Mouse (Mus musculus) lung, embryonic 15.5 days (tissue): ENCODE measurements around the gene Dohh. TPM values are rescaled to one million over a fixed set of nuclear protein-coding genes. Genes with fewer than 3 reads are reported as not detected.

Source experiments
- ATAC-seq: fragments of 200-750 bp; cut with Nextera tagmentation; 2 replicates; pipeline ENCODE4 v1.8.0; 2017; ENCODE audit warnings: moderate number of reproducible peaks, borderline replicate concordance; ENCODE audit not compliant: low FRiP score, low TSS enrichment; ENCODE audit errors: extremely low read depth
- H3K27ac ChIP-seq: fragments of 300-500 bp; sonication (generic); 2 replicates; pipeline ENCODE4 v1.5.1; 2015; ENCODE audit warnings: moderate library complexity, mild to moderate bottlenecking, inconsistent platforms
- H3K27me3 ChIP-seq: fragments of 300-500 bp; sonication (generic); 2 replicates; pipeline ENCODE4 v1.6.1; 2015; ENCODE audit warnings: inconsistent platforms
- H3K36me3 ChIP-seq: fragments of 300-500 bp; sonication (generic); 2 replicates; pipeline ENCODE4 v1.6.1; 2015; ENCODE audit warnings: inconsistent platforms
- H3K4me1 ChIP-seq: fragments of 300-500 bp; sonication (generic); 2 replicates; pipeline ENCODE4 v1.6.1; 2015; ENCODE audit warnings: inconsistent platforms
- H3K4me2 ChIP-seq: fragments of 300-500 bp; sonication (generic); 2 replicates; pipeline ENCODE4 v1.6.1; 2015; ENCODE audit warnings: inconsistent platforms, mild to moderate bottlenecking, moderate library complexity
- H3K4me3 ChIP-seq: fragments of 300-500 bp; sonication (generic); 2 replicates; pipeline ENCODE4 v1.5.1; 2015; ENCODE audit warnings: mild to moderate bottlenecking, inconsistent platforms
- H3K9ac ChIP-seq: fragments of 300-500 bp; sonication (generic); 2 replicates; pipeline ENCODE4 v1.6.1; 2015; ENCODE audit warnings: inconsistent platforms
- H3K9me3 ChIP-seq: fragments of 300-500 bp; sonication (generic); 2 replicates; pipeline ENCODE4 v1.6.1; 2016; ENCODE audit warnings: inconsistent platforms
- WGBS: fragments of 180-500 bp; shearing (Covaris S2); methylation state at CpG from one replicate; pipeline ENCODE4 v1.1.7; 2015; 5-methylcytosine and 5-hydroxymethylcytosine counted together
- polyA plus RNA-seq: library from polyadenylated mRNA; unstranded; fragments of >200 nt; fragmentation: Nextera tagmentation; extraction: Ambion mirVana; gene quantifications from 2 replicates; pipeline ENCODE4 v1.2.1, GENCODE M21; 2015

Dohh gene
- polyA plus RNA-seq, 1 experiment from 2014 or later: 75.9 TPM

- H3K4me2 ChIP-seq: peak overlapping the region; percentile 3; the same call in 1 of the 2 replicates
- H3K27ac ChIP-seq: peak overlapping the region; percentile 35
- H3K4me1 ChIP-seq: peaks cover 85% of the 10 kb centered on the region
- WGBS: 61% methylated on average over 8 of the region's 8 CpGs
- ATAC-seq: no peak
- peaks cover 6% of the 10 kb centered on the region; the same call in 1 of the 2 replicates for H3K27me3 ChIP-seq
- 0 out of 2 replicates have a peak overlapping the region, but pooled peaks have one; percentile 3 for H3K9ac ChIP-seq
- H3K36me3 ChIP-seq: no peaks in the 10 kb centered on the region; the same call in 1 of the 2 replicates
- H3K4me3 ChIP-seq: no peak overlapping the region
- no peaks in the 10 kb centered on the region for H3K9me3 ChIP-seq
Measured at GRCm38 (mm10) chr10:81360721-81361120, 23.5 kb upstream of the Dohh start.

- Histone ChIP-seq H3K27me3 (peaks cover 6% of the 10 kb centered on the region; the same call in 1 of the 2 replicates), H3K9me3 (no peaks in the 10 kb centered on the region), H3K9ac (0 out of 2 replicates have a peak overlapping the region, but pooled peaks have one; percentile 3), H3K27ac (peak overlapping the region; percentile 88), H3K4me1 (peaks cover 77% of the 10 kb centered on the region), H3K4me2 (peak overlapping the region; percentile 59), H3K4me3 (peak overlapping the region; percentile 2; the same call in 1 of the 2 replicates), H3K36me3 (peaks cover 11% of the 10 kb centered on the region)
- 46% methylated on average over 12 of the region's 12 CpGs for WGBS
- peak; percentile 20; the same call in 1 of the 2 replicates for ATAC-seq
Measured at GRCm38 (mm10) chr10:81362336-81362949, 21.8 kb upstream of the Dohh start.

- Histone ChIP-seq H3K4me2 (peak overlapping the region; percentile 59), H3K4me3 (peak overlapping the region; percentile 28), H3K27me3 (peaks cover 6% of the 10 kb centered on the region; the same call in 1 of the 2 replicates), H3K36me3 (peaks cover 24% of the 10 kb centered on the region), H3K4me1 (peaks cover 66% of the 10 kb centered on the region), H3K27ac (peak overlapping the region; percentile 88), H3K9ac (peak overlapping the region; percentile 12; the same call in 1 of the 2 replicates), H3K9me3 (no peaks in the 10 kb centered on the region)
- ATAC-seq: no peak
- WGBS: 8% methylated on average over 54 of the region's 54 CpGs
Measured at GRCm38 (mm10) chr10:81363436-81364346, 20.5 kb upstream of the Dohh start.

- Histone ChIP-seq H3K9me3 (no peaks in the 10 kb centered on the region), H3K4me2 (peak overlapping the region; percentile 59), H3K4me3 (peak overlapping the region; percentile 28), H3K27me3 (peaks cover 6% of the 10 kb centered on the region; the same call in 1 of the 2 replicates), H3K9ac (peak overlapping the region; percentile 15; the same call in 1 of the 2 replicates), H3K36me3 (peaks cover 33% of the 10 kb centered on the region), H3K27ac (0 out of 2 replicates have a peak overlapping the region, but pooled peaks have one; percentile 12), H3K4me1 (peaks cover 58% of the 10 kb centered on the region)
- ATAC-seq: 0 out of 2 replicates have a peak, but pooled peaks have one; percentile 7
- 7% methylated on average over 28 of the region's 28 CpGs for WGBS
Measured at GRCm38 (mm10) chr10:81364666-81365065, 19.6 kb upstream of the Dohh start.

GRCm38 (mm10) chr10:81365073-81365472 is 19.2 kb upstream of the Dohh start:
- Histone ChIP-seq H3K27ac (0 out of 2 replicates have a peak overlapping the region, but pooled peaks have one; percentile 12), H3K9me3 (no peaks in the 10 kb centered on the region), H3K4me3 (no peak overlapping the region), H3K9ac (no peak overlapping the region), H3K36me3 (peaks cover 37% of the 10 kb centered on the region), H3K4me2 (0 out of 2 replicates have a peak overlapping the region, but pooled peaks have one; percentile 59), H3K27me3 (peaks cover 6% of the 10 kb centered on the region; the same call in 1 of the 2 replicates), H3K4me1 (peaks cover 54% of the 10 kb centered on the region)
- ATAC-seq: no peak
- 31% methylated on average over 4 of the region's 4 CpGs for WGBS

GRCm38 (mm10) chr10:81365672-81366476 is 18.4 kb upstream of the Dohh start, which contains the start of gene 4930404N11Rik:
TSS of gene 4930404N11Rik (minus strand) at chr10:81365816.
- peaks cover 45% of the 10 kb centered on the region for H3K36me3 ChIP-seq
- peaks cover 6% of the 10 kb centered on the region; the same call in 1 of the 2 replicates for H3K27me3 ChIP-seq
- peak within 1 kb of the TSS; percentile 28 for H3K4me3 ChIP-seq
- ATAC-seq: no peak
- 22% methylated on average over 12 of the region's 12 CpGs for WGBS
- peak within 1 kb of the TSS; percentile 59 for H3K4me2 ChIP-seq
- H3K4me1 ChIP-seq: peaks cover 48% of the 10 kb centered on the region
- H3K27ac ChIP-seq: 0 out of 2 replicates have a peak within 1 kb of the TSS, but pooled peaks have one; percentile 12
- no peak within 1 kb of the TSS for H3K9ac ChIP-seq
- H3K9me3 ChIP-seq: no peaks in the 10 kb centered on the region

GRCm38 (mm10) chr10:81366477-81367206 is 17.6 kb upstream of the Dohh start:
- Histone ChIP-seq H3K9ac (no peak overlapping the region), H3K4me2 (no peak overlapping the region), H3K36me3 (peaks cover 50% of the 10 kb centered on the region), H3K27ac (no peak overlapping the region), H3K4me1 (peaks cover 40% of the 10 kb centered on the region), H3K27me3 (peaks cover 6% of the 10 kb centered on the region; the same call in 1 of the 2 replicates), H3K9me3 (no peaks in the 10 kb centered on the region), H3K4me3 (no peak overlapping the region)
- ATAC-seq: no peak
- WGBS: 58% methylated on average over 6 of the region's 6 CpGs

GRCm38 (mm10) chr10:81367207-81367495 is 17.1 kb upstream of the Dohh start:
- H3K27ac ChIP-seq: no peak overlapping the region

GRCm38 (mm10) chr10:81375322-81375721 is 8.9 kb upstream of the Dohh start:
- Histone ChIP-seq H3K4me2 (no peak overlapping the region), H3K9me3 (no peaks in the 10 kb centered on the region), H3K27ac (no peak overlapping the region), H3K4me3 (no peak overlapping the region), H3K27me3 (no peaks in the 10 kb centered on the region), H3K4me1 (peaks cover 29% of the 10 kb centered on the region), H3K36me3 (peaks cover 34% of the 10 kb centered on the region), H3K9ac (no peak overlapping the region)
- WGBS: 90% methylated on average over 10 of the region's 10 CpGs
- no peak for ATAC-seq

More at GRCm38 (mm10) chr10:81367207-81367495, 17.1 kb upstream of the Dohh start:
- Histone ChIP-seq H3K9ac (no peak overlapping the region), H3K4me1 (peaks cover 35% of the 10 kb centered on the region), H3K4me3 (no peak overlapping the region), H3K9me3 (no peaks in the 10 kb centered on the region), H3K27me3 (peaks cover 6% of the 10 kb centered on the region; the same call in 1 of the 2 replicates), H3K36me3 (peaks cover 50% of the 10 kb centered on the region), H3K4me2 (no peak overlapping the region)
- 74% methylated on average over 6 of the region's 6 CpGs for WGBS
- ATAC-seq: no peak

GRCm38 (mm10) chr10:81376561-81377361 is 7.5 kb upstream of the Dohh start:
- peak overlapping the region; percentile 71 for H3K4me3 ChIP-seq
- no peaks in the 10 kb centered on the region for H3K9me3 ChIP-seq
- H3K27me3 ChIP-seq: no peaks in the 10 kb centered on the region
- no peak for ATAC-seq
- peaks cover 30% of the 10 kb centered on the region for H3K4me1 ChIP-seq
- peaks cover 24% of the 10 kb centered on the region for H3K36me3 ChIP-seq
- WGBS: 23% methylated on average over 6 of the region's 6 CpGs
- H3K4me2 ChIP-seq: peak overlapping the region; percentile 80
- H3K9ac ChIP-seq: peak overlapping the region; percentile 95; the same call in 1 of the 2 replicates
- no peak overlapping the region for H3K27ac ChIP-seq
